Mouse (Mus musculus) liver, postnatal 0 days (tissue): ENCODE results near the gene Ackr4. TPM values are rescaled to one million over a fixed set of nuclear protein-coding genes. Genes with fewer than 3 reads are reported as not detected.

Experiments
- ATAC-seq: fragments of 200-750 bp; cut with Nextera tagmentation; 2 replicates; pipeline ENCODE4 v1.8.0; 2017; ENCODE audit warnings: mild to moderate bottlenecking, moderate library complexity
- DNase-seq: peaks from one replicate; pipeline ENCODE4 v3.0.0-alpha.2; 2016
- H3K27ac ChIP-seq: fragments of 300-500 bp; sonication (generic); 2 replicates; pipeline ENCODE4 v1.5.1; 2014; ENCODE audit warnings: antibody characterized with exemption, moderate library complexity, mild to moderate bottlenecking, low read depth
- H3K27me3 ChIP-seq: fragments of 300-500 bp; sonication (generic); 2 replicates; pipeline ENCODE4 v1.6.1; 2014; ENCODE audit warnings: low read length, control low read depth, mixed read lengths; ENCODE audit not compliant: insufficient read depth
- H3K36me3 ChIP-seq: fragments of 300-500 bp; sonication (generic); replicated peaks from 2 replicates; pipeline ENCODE4 v1.6.1; 2014; ENCODE audit warnings: mild to moderate bottlenecking, control low read depth, low read length, moderate library complexity, mixed read lengths; ENCODE audit not compliant: insufficient read depth
- H3K4me1 ChIP-seq: fragments of 300-500 bp; sonication (generic); 2 replicates; pipeline ENCODE4 v1.6.1; 2014; ENCODE audit warnings: antibody characterized with exemption, mild to moderate bottlenecking, control low read depth; ENCODE audit not compliant: insufficient read depth
- H3K4me2 ChIP-seq: fragments of 300-500 bp; sonication (generic); 2 replicates; pipeline ENCODE4 v1.6.1; 2014; ENCODE audit warnings: low read depth, mild to moderate bottlenecking, low read length, moderate library complexity, mixed read lengths
- H3K4me3 ChIP-seq: fragments of 300-500 bp; sonication (generic); 2 replicates; pipeline ENCODE4 v1.5.1; 2014; ENCODE audit warnings: low read depth, low read length
- H3K9ac ChIP-seq: fragments of 300-500 bp; sonication (generic); replicated peaks from 2 replicates; pipeline ENCODE4 v1.6.1; 2014; ENCODE audit warnings: mild to moderate bottlenecking, moderate library complexity
- H3K9me3 ChIP-seq: fragments of 300-500 bp; sonication (generic); 2 replicates; pipeline ENCODE4 v1.6.1; 2016; ENCODE audit warnings: mild to moderate bottlenecking, control low read depth, low read length, mixed read lengths
- CTCF ChIP-seq: sonication (generic); IDR thresholded peaks from 2 replicates; pipeline ENCODE4 v1.5.1; 2016; ENCODE audit warnings: antibody characterized with exemption, low read depth
- EP300 ChIP-seq: IDR thresholded peaks from 2 replicates; pipeline ENCODE4 v1.6.1; 2016; ENCODE audit warnings: antibody characterized with exemption, low read depth, mild to moderate bottlenecking
- WGBS: fragments of 180-500 bp; shearing (Covaris S2); extraction: QIAGEN DNeasy Blood & Tissue Kit; methylation state at CpG from one replicate; pipeline ENCODE4 v1.1.7; 2014; ENCODE audit not compliant: insufficient replicate concordance; 5-methylcytosine and 5-hydroxymethylcytosine counted together
- polyA plus RNA-seq: library from polyadenylated mRNA; unstranded; fragments of >200 nt; fragmentation: Nextera tagmentation; extraction: Ambion mirVana; gene quantifications from 2 replicates; pipeline ENCODE4 v1.2.1, GENCODE M21; 2015

Ackr4 gene
- polyA plus RNA-seq, 1 experiment from 2014 or later, result 0.89 TPM

- no peak overlapping the region for H3K4me3 ChIP-seq
- ATAC-seq, result no peak
- H3K27ac ChIP-seq, result peak overlapping the region; percentile 81
- H3K9ac ChIP-seq, result no peak overlapping the region
- no peaks in the 10 kb centered on the region for H3K9me3 ChIP-seq
- TF ChIP-seq EP300, result no peak
- no peak for TF ChIP-seq CTCF
- 0 out of 2 replicates have a peak, but pooled peaks cover 3% of the 10 kb centered on the region for H3K36me3 ChIP-seq
- H3K27me3 ChIP-seq, result no peaks in the 10 kb centered on the region
- H3K4me2 ChIP-seq, result no peak overlapping the region
- DNase-seq, result no peak
- H3K4me1 ChIP-seq, result peaks cover 7% of the 10 kb centered on the region
- WGBS, result 43% methylated on average over 4 of the region's 4 CpGs
Observed at GRCm38 (mm10) chr9:104070241-104070640, 56.5 kb downstream of the Ackr4 start.

GRCm38 (mm10) chr9:104064571-104064970, 62.2 kb downstream of the Ackr4 start:
- Histone ChIP-seq H3K4me3 (peak overlapping the region; percentile 99), H3K4me2 (peak overlapping the region; percentile 48), H3K9me3 (no peaks in the 10 kb centered on the region), H3K4me1 (peaks cover 11% of the 10 kb centered on the region; the same call in 1 of the 2 replicates), H3K36me3 (peaks cover 12% of the 10 kb centered on the region), H3K9ac (peak overlapping the region; percentile 92), H3K27me3 (no peaks in the 10 kb centered on the region), H3K27ac (peak overlapping the region; percentile 80)
- WGBS, result 8% methylated on average over 1 of the region's 1 CpGs
- no peak for ATAC-seq
- no peak for DNase-seq
- TF ChIP-seq EP300 (peak; percentile 13; the same call in 1 of the 2 replicates), CTCF (no peak)

DNA sequence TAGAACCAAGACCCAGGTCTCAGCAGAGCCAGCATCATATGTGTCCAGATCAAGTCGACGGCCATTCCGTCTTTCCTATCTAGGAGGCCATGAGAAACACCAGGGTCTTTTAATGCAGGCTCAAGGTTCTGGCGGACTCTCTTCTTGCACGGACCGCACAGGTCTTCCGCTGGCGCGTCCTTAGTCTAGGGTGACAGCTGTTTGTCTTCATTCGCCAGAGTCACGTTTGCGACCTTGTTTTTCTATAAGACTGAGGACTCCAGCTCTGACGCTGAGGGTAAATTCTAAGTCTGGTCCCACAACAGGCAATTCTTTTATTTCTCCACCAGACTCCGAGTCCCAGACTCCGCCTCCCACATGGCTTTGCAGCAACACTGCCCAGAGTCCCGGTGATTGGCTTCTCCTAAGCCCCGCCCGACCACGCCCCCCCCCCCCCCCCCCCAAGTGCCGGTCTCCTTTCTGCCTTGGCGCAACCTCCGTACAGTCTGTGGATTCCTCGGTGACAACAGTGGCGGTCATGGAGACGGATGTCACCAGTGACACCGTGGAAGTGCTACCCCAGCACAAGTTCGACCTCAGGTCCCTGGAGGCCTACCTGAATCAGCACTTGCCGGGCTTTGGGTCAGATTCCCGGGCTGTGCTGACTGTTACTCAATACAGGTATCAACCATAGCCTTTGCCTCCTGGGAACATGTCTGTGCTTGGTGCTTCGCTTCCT, 63.3 kb downstream of the Ackr4 start, which contains the start of gene Acad11:
Acad11 (plus strand) TSS at position 134 of the 718 bp plus-strand sequence.
- H3K4me2 ChIP-seq, result peak within 1 kb of the TSS; percentile 96
- no peaks in the 10 kb centered on the region for H3K9me3 ChIP-seq
- H3K27ac ChIP-seq, result peak within 1 kb of the TSS; percentile 80
- H3K4me3 ChIP-seq, result peak within 1 kb of the TSS; percentile 99
- H3K27me3 ChIP-seq, result no peaks in the 10 kb centered on the region
- H3K36me3 ChIP-seq, result peaks cover 16% of the 10 kb centered on the region
- peak within 1 kb of the TSS; percentile 92 for H3K9ac ChIP-seq
- under 1% methylated on average over 26 of the region's 30 CpGs for WGBS
- peaks cover 11% of the 10 kb centered on the region; the same call in 1 of the 2 replicates for H3K4me1 ChIP-seq
- DNase-seq (peak; percentile 89), ATAC-seq (peak; percentile 94)
- no peak for TF ChIP-seq CTCF
- no peak for TF ChIP-seq EP300

GRCm38 (mm10) chr9:104062430-104063243, 64.1 kb downstream of the Ackr4 start, which contains the start of gene Uba5:
Uba5 (minus strand) TSS chr9:104063134.
- H3K27ac ChIP-seq, result peak within 1 kb of the TSS; percentile 80
- H3K27me3 ChIP-seq, result no peaks in the 10 kb centered on the region
- H3K36me3 ChIP-seq, result peaks cover 21% of the 10 kb centered on the region
- TF ChIP-seq CTCF (no peak), EP300 (no peak)
- ATAC-seq (peak; percentile 65), DNase-seq (peak; percentile 78)
- H3K9me3 ChIP-seq, result no peaks in the 10 kb centered on the region
- peak within 1 kb of the TSS; percentile 96 for H3K4me2 ChIP-seq
- peaks cover 11% of the 10 kb centered on the region; the same call in 1 of the 2 replicates for H3K4me1 ChIP-seq
- H3K4me3 ChIP-seq, result peak within 1 kb of the TSS; percentile 99
- WGBS, result under 1% methylated on average over 48 of the region's 59 CpGs
- peak within 1 kb of the TSS; percentile 92 for H3K9ac ChIP-seq

- DNase-seq (no peak), ATAC-seq (no peak)
- Histone ChIP-seq H3K9me3 (no peaks in the 10 kb centered on the region), H3K4me3 (no peak overlapping the region), H3K27ac (no peak overlapping the region), H3K36me3 (peaks cover 75% of the 10 kb centered on the region), H3K4me2 (no peak overlapping the region), H3K27me3 (no peaks in the 10 kb centered on the region), H3K9ac (no peak overlapping the region), H3K4me1 (no peaks in the 10 kb centered on the region)
- WGBS, result 89% methylated on average over 6 of the region's 6 CpGs
- TF ChIP-seq CTCF (no peak), EP300 (no peak)
Observed at GRCm38 (mm10) chr9:104051028-104051427, 75.7 kb downstream of the Ackr4 start.

DNA sequence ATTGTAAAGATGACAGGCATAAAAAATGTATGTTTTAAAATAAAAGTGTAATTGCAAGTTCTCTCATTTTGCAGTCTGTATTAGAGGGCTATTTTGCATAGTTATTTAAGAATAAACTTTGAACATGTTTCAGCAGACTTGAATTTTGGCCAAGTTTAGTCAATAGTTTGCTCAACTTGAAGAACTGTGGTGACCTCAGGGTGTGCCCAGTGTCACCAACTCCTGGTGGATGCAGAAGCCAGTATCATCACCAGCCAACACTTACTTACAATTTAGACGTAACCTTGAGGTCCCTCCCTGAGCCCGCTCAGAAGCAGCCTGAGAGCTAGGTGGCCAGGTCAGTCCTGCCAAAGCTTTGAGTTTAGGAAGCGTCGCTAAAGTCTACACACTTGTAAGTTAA, 83.1 kb downstream of the Ackr4 start:
- DNase-seq (no peak), ATAC-seq (peak; percentile 77)
- 0 out of 2 replicates have a peak, but pooled peaks cover 2% of the 10 kb centered on the region for H3K4me1 ChIP-seq
- no peak overlapping the region for H3K4me3 ChIP-seq
- no peak overlapping the region for H3K4me2 ChIP-seq
- H3K9ac ChIP-seq, result no peak overlapping the region
- H3K36me3 ChIP-seq, result peaks cover 23% of the 10 kb centered on the region
- no peaks in the 10 kb centered on the region for H3K9me3 ChIP-seq
- 75% methylated on average over 4 of the region's 4 CpGs for WGBS
- TF ChIP-seq CTCF (no peak), EP300 (no peak)
- no peak overlapping the region for H3K27ac ChIP-seq
- no peaks in the 10 kb centered on the region for H3K27me3 ChIP-seq
